9 mouse cellular contexts compared by ENCODE assay signal in the genomic region with DNA sequence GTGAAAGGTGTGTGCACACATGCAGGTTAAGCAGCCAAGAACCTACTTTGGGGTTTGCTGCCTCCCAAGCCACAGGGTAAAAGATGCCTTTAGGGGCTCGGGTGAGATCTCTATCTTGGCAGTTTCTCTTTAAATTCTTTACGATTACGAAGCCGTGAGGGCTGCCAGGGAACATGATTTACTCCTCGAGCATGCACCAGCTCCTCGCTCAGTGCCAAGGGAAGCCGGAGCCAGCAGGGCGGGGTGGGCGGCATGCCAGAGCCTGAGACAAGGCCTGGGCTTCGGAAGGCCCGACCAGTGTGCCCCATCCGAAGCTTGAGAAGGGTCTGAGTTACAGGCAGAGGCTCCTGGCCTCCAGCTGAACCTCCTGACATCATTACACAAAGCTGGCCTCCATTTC. TPM values are rescaled to one million over a fixed set of nuclear protein-coding genes. Genes with fewer than 3 reads are reported as not detected.
DNase-seq lines count a peak whose midpoint lies in the region; ATAC-seq and TF ChIP-seq lines count a peak whose summit lies in the region.
"Had no signal": no experiment of that assay in that cellular context is flagged by ENCODE, and none has a peak within 500 bp of the region (broad histone marks: within the 10 kb centered on the region; RNA-seq: fewer than 3 reads in every experiment).

No protein-coding gene starts in this region.

- H3K4me3 ChIP-seq in gastrocnemius, adult 2 months = peak overlapping the region; percentile 21; the same call in 1 of the 2 replicates
- H3K4me3 ChIP-seq: liver, embryonic 13.5 days had no signal

- H3K27ac ChIP-seq in gastrocnemius, adult 2 months = peak overlapping the region; percentile 78
- H3K27ac ChIP-seq: liver, embryonic 13.5 days had no signal

- 0 out of 2 replicates have a peak, but pooled peaks have one; percentile 40 for ATAC-seq in cerebellum, adult (ENCODE audit: insufficient number of reproducible peaks, low FRiP score, low TSS enrichment)
- ATAC-seq in inflammation-experienced regulatory T-cells, adult 6 months = no peak
- no peak for ATAC-seq in granulocyte monocyte progenitor cell, adult 5-6 weeks (replicated peaks; ENCODE audit: poor library complexity, severe bottlenecking)

- no peak for TF ChIP-seq CTCF in gastrocnemius, adult 2 months (IDR thresholded peaks at IDR 0.05)

- intact Hi-C loops in gastrocnemius, adult 2 months (cut with DNase I) = no loop called here
- intact Hi-C loops in left cerebral cortex, postnatal 4 days (cut with DNase I) = no loop called here

- peak; percentile 98 for DNase-seq in Muller cell, postnatal 12 days (ENCODE audit: inconsistent ontology term)
- DNase-seq in gastrocnemius, adult 2 months = peak; percentile 90
- peak; percentile 73 for DNase-seq in kidney, adult 18-20 months
- DNase-seq in left cerebral cortex, postnatal 4 days = peak; percentile 96
- peak; percentile 74 for DNase-seq in ovary, postnatal 10 days (ENCODE audit: low spot score)
- DNase-seq: liver, embryonic 13.5 days had no signal

RNA-seq across cellular contexts. Expression of a gene that starts 8.7 kb away (rescaled TPM):
- 1 to 10 TPM; 6.3 to 9.2 TPM for total RNA-seq in gastrocnemius, adult 2 months (2021)
- 10 to 100 TPM; 44.6 to 52.6 TPM for total RNA-seq in left cerebral cortex, postnatal 4 days (2021)
- polyA plus RNA-seq in inflammation-experienced regulatory T-cells, adult 6 months (2017; shearing (Covaris generic)) = not detected
- total RNA-seq in granulocyte monocyte progenitor cell, adult 5-6 weeks (2014; fragmentation: Nextera tagmentation) = 2.6 TPM in 1 of 2 replicates, not detected in the other
- total RNA-seq in granulocyte monocyte progenitor cell, adult 5-6 weeks (2017) = not detected in 2 replicates

RNA-seq across cellular contexts. Expression of a gene that starts 22.1 kb away (rescaled TPM):
- total RNA-seq in gastrocnemius, adult 2 months (2021) = not detected
- 1 to 10 TPM in 1 of 2 experiments, under 1 TPM in 1; 0.30 to 1.1 TPM for total RNA-seq in left cerebral cortex, postnatal 4 days (2021)
- 1 to 10 TPM in 1 of 3 experiments, under 1 TPM in 1, not detected in 1; 0.58 to 1.1 TPM for polyA plus RNA-seq in inflammation-experienced regulatory T-cells, adult 6 months (2017; shearing (Covaris generic))
- total RNA-seq in granulocyte monocyte progenitor cell, adult 5-6 weeks (2014; fragmentation: Nextera tagmentation) = not detected in 2 replicates
- total RNA-seq in granulocyte monocyte progenitor cell, adult 5-6 weeks (2017) = not detected in 2 replicates

RNA-seq across cellular contexts. Expression of a gene that starts 32.3 kb away (rescaled TPM):
- 10 to 100 TPM; 60.8 to 94.7 TPM for total RNA-seq in gastrocnemius, adult 2 months (2021)
- 10 to 100 TPM; 65.0 to 68.4 TPM for total RNA-seq in left cerebral cortex, postnatal 4 days (2021)
- not detected for polyA plus RNA-seq in inflammation-experienced regulatory T-cells, adult 6 months (2017; shearing (Covaris generic))
- total RNA-seq in granulocyte monocyte progenitor cell, adult 5-6 weeks (2014; fragmentation: Nextera tagmentation) = not detected in 2 replicates
- not detected in 2 replicates for total RNA-seq in granulocyte monocyte progenitor cell, adult 5-6 weeks (2017)

Comparison
In these comparisons a context has a peak if more than half of its experiments do, and no peak if none do; other contexts are left out.
1. RNA of a gene that starts 32.3 kb away (total RNA-seq): 60.8 to 94.7 TPM in gastrocnemius, adult 2 months and 65.0 to 68.4 TPM in left cerebral cortex, postnatal 4 days; not detected in granulocyte monocyte progenitor cell, adult 5-6 weeks; every median in the first group is over 10 times any median in the second.
2. Peak in every context shown above with its lines, with median percentiles within 50 percentile points of each other: DNase-seq.